Mouse (Mus musculus) stomach, postnatal 0 days (tissue): Measurements from ENCODE around the gene Ctss.

Source experiments
- CTCF ChIP-seq: IDR thresholded peaks from 2 replicates; pipeline ENCODE4 v1.5.1; 2016; ENCODE audit warnings: antibody characterized with exemption, low read depth, mild to moderate bottlenecking, moderate library complexity
- EP300 ChIP-seq: optimal IDR thresholded peaks from 2 replicates; pipeline ENCODE3; 2016; ENCODE audit warnings: antibody characterized with exemption

DNA sequence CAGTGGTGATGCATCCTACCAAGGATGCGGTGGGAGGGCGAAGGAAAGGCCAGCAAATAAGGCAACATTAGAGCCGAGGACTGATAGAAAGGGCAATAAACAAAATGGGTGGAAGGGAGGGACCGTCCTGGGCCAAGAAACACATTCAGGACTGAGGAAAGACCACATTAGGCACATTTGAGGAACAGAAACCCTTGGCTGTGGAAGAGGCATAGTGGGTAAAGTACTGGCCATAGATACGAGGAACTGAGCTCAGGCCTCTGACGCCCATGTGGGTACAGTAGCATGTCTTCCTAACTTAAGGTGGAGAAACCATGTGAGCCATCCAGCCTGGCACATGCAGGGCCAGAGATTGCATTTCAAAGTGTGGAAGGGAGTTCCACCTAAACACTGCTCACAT lies 3.2 kb downstream of the Ctss start:
- TF ChIP-seq EP300, result no peak
- TF ChIP-seq CTCF, result no peak
